Mouse (Mus musculus) adrenal gland, postnatal 25 days (tissue): ENCODE measurements around the gene 2410131K14Rik. TPM values are rescaled to one million over a fixed set of nuclear protein-coding genes. Genes with fewer than 3 reads are reported as not detected.

Experiments
- DNase-seq: peaks from one replicate; pipeline ENCODE4 v3.0.0; 2021; ENCODE audit warnings: mixed read lengths
- long read RNA-seq: library from polyadenylated mRNA; stranded (forward); transcript quantifications from one replicate; pipeline ENCODE4 v2.0.0, GENCODE M21; 2021
- total RNA-seq: library from RNA; stranded (reverse); gene quantifications from 2 replicates; pipeline ENCODE4 v1.2.3, GENCODE M21; 2021

Gene 2410131K14Rik
- 6.6 and 6.8 TPM in 2 replicates for total RNA-seq
- long read RNA-seq, full-length matches to known transcripts: 8 of 18 reads
- long read RNA-seq, partial matches to known transcripts: 0 of 18 reads
- long read RNA-seq, other reads (novel, unspliced or antisense): 10 of 18 reads

- peak; percentile 99 for DNase-seq
Observed at GRCm38 (mm10) chr5:118244606-118245443, at the start of gene 2410131K14Rik, which contains the start of gene Rnft2. Gene 2410131K14Rik, plus strand, starts transcription at chr5:118245227. Gene Rnft2, minus strand, starts transcription at chr5:118245116.

- no peak for DNase-seq
Observed at GRCm38 (mm10) chr5:118197421-118197820, 47.6 kb upstream of the 2410131K14Rik start.

- DNase-seq: no peak
Observed at GRCm38 (mm10) chr5:118199670-118200069, 45.4 kb upstream of the 2410131K14Rik start.

- DNase-seq: no peak
Observed at GRCm38 (mm10) chr5:118204675-118205440, 40.2 kb upstream of the 2410131K14Rik start.

GRCm38 (mm10) chr5:118205852-118206251 lies 39.2 kb upstream of the 2410131K14Rik start:
- DNase-seq: no peak

- DNase-seq: no peak
Observed at GRCm38 (mm10) chr5:118214012-118214411, 31.0 kb upstream of the 2410131K14Rik start.

- peak; percentile 85 for DNase-seq
Observed at GRCm38 (mm10) chr5:118214418-118215154, 30.4 kb upstream of the 2410131K14Rik start.

GRCm38 (mm10) chr5:118217410-118217809 lies 27.6 kb upstream of the 2410131K14Rik start:
- DNase-seq: no peak

- DNase-seq: no peak
Observed at GRCm38 (mm10) chr5:118223142-118223757, 21.8 kb upstream of the 2410131K14Rik start.

- DNase-seq: no peak
Observed at GRCm38 (mm10) chr5:118230071-118230611, 14.9 kb upstream of the 2410131K14Rik start.

GRCm38 (mm10) chr5:118236891-118237290 lies 8.1 kb upstream of the 2410131K14Rik start:
- peak; percentile 37 for DNase-seq

- no peak for DNase-seq
Observed at GRCm38 (mm10) chr5:118239671-118240070, 5.4 kb upstream of the 2410131K14Rik start.

- no peak for DNase-seq
Observed at GRCm38 (mm10) chr5:118245606-118246308, 730 bp downstream of the 2410131K14Rik start.

- no peak for DNase-seq
Observed at GRCm38 (mm10) chr5:118247378-118247777, 2.4 kb downstream of the 2410131K14Rik start.

GRCm38 (mm10) chr5:118250987-118251386 lies 6.0 kb downstream of the 2410131K14Rik start:
- DNase-seq: no peak

- DNase-seq: no peak
Observed at GRCm38 (mm10) chr5:118253551-118253950, 8.5 kb downstream of the 2410131K14Rik start.

GRCm38 (mm10) chr5:118256981-118257380 lies 12.0 kb downstream of the 2410131K14Rik start:
- no peak for DNase-seq

GRCm38 (mm10) chr5:118259152-118259551 lies 14.1 kb downstream of the 2410131K14Rik start:
- no peak for DNase-seq

- DNase-seq: no peak
Observed at GRCm38 (mm10) chr5:118259636-118260035, 14.6 kb downstream of the 2410131K14Rik start.

- DNase-seq: no peak
Observed at GRCm38 (mm10) chr5:118260055-118260454, 15.0 kb downstream of the 2410131K14Rik start.

GRCm38 (mm10) chr5:118260642-118261041 lies 15.6 kb downstream of the 2410131K14Rik start:
- DNase-seq: no peak
